Mouse (Mus musculus) cerebellum, postnatal 10 days (tissue): Measurements from ENCODE around the gene Alkal2.

Experiments
- DNase-seq, 2 experiments: peaks; one replicate each; pipeline ENCODE4 v3.0.0; 2021; ENCODE audit warnings: mixed read lengths in 2 of 2

Gene Alkal2

DNA sequence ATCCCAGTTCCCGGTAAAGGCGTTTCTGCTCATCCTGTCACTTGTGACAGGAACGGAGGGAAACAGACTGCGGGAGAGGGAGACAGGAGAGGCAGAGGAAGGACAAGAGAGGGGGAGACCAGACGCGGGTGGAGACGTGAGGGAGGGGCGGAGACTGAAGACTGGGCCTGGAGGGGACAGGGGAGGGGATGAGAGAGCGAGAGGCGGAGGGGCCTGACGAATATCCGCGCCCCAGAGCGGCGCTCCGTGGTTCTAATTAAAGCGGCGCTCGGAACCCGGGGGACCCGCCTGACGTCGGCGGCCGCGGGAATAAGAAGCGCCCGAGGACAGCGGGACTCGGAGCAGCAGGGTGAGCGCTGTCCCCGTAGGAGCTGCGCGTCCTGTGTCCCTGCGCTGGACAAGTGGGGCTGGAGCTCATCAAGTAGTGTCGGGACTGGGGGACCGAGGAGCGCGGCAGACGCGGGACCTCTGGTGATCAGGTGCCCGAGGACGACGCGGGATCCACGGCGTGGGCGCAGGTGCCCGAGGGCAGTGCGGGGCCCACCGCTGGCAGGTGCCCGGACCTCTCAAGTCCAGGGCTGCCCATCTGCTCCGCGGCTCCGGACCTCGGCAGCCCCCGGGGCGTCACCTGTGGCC lies at the start of gene Alkal2:
Gene Alkal2, plus strand, starts transcription at position 337 of the 636 bp plus-strand sequence.
- peak; percentile 45 to 52 for DNase-seq

DNA sequence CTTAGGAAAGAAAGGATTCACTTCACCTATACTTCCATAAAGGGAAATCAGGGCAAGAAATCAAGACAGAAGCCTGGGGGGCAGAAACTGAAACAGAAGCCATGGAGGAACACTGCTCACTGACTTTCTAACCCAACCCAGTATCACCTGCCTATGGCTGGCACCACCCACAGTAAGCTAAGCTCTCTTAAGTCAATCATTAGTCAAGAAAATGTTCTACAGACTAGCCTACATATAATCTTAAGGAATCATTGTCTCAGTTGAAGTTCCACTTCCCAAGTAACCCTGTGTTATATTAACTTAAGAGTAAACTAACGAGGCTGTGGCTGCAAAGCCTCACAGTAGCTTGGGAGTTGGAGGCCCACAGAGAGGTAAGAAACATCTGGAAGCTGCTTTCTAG lies 35.6 kb upstream of the Alkal2 start:
- no peak for DNase-seq

DNA sequence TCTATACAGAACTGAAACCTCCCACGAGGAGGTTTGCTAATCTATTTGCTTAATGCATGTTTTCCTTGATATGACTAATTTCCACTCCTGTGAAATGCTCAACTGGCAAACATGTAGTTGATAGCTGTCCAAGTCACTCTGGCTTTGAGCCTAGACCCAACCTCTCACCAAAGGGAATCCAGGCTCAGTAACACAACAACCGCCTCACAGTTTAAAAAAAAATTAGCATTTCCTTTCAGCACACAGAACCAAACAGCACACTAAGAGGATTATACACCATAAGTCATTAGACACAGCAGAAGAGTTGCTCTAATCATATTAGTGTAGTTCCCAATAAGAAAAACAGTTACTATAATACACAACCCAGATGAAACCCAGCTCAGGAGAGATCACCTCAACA lies 33.2 kb upstream of the Alkal2 start:
- peak; percentile 91 to 93 for DNase-seq

DNA sequence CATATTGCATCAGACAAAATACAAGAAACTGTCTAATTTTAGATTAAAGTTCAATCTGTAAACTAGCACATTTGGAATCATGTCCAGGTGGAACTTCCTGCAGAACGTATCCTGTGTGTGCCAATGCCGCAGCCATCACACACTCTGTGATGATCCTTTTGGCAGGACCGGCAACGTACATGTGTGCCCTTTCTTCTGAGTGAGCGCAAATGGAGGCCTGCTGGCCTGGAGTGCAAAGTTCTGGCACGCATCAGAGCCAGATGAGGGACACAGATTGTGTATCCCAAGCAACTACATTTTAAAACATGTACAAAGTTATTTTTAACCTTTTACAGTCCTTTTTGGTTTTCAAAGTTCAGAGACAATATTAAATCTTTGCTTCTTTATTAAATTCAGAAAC lies 32.3 kb upstream of the Alkal2 start:
- peak; percentile 70 to 83 for DNase-seq

DNA sequence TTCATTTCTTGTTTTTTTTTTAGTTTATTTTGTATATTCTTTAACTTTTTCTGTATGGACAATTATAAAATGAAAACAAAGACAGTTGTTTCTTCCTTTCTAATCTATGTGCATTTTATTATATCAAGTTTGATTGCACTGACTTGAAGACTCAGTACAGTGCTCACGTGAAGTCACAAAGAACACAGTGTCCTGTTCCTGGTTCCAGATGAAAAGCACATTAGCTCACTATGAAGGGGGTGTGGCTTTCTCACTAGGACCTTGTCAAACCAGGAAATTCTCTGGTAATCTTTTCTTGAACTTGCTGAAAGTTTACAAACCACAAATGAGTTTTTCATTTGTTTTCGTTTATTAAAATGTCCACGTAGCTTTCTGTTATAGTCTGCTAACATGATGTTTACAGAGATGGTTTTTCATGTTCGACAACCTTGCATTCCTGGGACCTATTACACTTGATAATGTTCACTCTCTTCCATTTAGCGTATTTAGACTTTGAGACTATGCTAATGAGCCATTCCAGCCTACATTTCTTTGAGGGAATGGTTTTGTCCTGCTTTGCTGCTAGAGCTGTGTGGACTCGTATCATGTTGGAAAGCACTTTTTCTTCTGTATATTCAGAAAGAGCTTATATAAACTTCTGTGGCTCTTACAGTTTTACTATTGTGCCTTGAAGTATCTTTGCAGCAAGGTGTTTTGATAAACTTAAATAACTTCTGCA lies 28.5 kb upstream of the Alkal2 start:
- no peak for DNase-seq

DNA sequence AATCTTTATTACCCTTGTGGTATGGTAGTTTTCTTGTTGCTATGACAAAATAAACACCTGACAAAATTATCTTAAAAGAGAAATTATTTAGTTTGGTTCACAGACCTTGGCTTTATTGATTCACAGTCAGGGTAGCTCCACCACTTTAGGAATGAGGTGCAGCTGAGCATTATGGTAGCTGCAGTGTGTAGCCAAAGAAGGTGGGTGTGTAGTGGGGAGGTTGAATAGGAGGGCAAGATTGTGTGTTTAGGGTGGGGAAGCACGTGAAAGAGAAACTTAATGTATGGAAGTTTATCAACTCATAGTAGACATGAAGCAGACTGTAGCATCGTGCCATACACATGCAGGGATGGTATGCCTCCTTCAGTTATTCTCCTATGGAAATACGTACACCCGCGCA lies 27.9 kb upstream of the Alkal2 start:
- no peak for DNase-seq

DNA sequence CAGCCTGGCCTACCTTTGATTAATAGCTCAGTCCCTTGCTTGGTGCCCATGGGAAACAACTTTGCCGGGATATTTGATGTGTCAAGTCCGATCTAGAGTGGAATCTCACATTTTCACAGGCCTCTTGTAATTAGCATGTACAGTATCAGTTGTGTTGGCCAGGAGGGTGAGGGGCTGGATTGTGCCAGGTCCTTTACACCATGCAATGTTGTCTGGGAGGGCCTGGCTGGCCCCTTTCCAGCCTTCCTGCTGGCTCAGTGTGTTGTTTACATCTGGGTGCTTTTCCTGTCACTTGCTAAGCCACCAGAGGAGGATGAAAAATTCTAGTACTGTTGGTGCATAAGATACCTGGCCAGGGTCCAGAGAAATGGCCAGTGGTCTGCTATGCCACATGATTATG lies 19.8 kb upstream of the Alkal2 start:
- DNase-seq, result peak; percentile 71 to 84

DNA sequence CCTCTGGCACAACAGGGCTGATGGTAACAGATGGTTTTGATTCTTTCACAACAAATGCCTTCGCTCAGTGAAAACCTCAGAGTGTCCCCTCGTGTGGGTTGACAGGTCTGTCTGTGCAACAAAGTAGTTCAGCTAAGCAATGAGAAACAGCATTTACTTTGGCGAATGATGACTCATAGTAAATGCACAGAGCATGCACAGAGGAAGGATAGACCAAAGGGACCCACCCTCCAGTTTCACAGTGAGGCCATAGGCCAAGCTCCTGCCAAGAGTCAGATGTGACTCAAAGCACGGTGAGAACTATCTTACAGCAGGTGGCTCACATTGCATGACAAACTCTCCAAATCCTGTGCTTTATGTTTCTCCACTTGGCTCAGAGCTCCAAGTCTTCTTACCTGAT lies 18.3 kb upstream of the Alkal2 start:
- no peak for DNase-seq

DNA sequence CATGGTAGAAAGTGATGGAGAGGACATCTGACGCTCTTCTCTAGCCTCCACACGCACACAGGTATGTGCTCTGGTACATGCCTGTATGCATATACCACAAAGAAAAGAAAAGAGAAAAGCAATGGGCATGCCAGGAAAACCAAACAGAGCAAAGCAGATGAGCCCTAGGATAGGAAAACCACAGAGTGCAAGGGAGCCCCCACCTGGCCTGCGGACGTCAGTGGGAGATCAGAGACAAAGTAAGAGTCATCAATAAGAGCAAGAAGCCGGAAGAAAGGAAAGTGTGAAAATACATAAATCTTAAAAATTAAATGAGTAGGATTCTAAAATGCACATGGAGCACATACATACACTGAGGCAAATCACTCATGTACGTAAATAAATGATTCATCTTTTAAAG lies 4.7 kb upstream of the Alkal2 start:
- peak; percentile 49 to 63 for DNase-seq

DNA sequence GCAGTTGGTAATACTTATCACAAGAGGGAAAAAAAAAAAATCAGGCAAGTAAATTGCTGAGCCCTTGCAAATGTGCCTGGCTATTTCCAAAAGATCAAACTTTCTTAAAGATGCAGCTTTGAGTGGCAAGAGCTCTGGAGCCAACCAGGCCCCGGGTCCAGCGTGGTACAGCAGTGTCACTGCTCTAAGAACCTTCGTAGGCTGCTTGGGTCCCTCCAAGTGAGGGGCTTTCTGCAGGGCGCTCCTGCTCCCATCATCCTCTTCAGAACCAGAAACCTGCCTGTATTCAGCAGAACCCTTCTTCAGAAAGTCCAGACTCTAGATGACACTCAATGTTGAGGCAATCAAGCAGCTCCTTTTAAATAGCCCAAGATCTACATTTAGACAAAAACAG lies 533 bp upstream of the Alkal2 start:
- DNase-seq, result peak in 1 of 2 experiments; percentile 21

DNA sequence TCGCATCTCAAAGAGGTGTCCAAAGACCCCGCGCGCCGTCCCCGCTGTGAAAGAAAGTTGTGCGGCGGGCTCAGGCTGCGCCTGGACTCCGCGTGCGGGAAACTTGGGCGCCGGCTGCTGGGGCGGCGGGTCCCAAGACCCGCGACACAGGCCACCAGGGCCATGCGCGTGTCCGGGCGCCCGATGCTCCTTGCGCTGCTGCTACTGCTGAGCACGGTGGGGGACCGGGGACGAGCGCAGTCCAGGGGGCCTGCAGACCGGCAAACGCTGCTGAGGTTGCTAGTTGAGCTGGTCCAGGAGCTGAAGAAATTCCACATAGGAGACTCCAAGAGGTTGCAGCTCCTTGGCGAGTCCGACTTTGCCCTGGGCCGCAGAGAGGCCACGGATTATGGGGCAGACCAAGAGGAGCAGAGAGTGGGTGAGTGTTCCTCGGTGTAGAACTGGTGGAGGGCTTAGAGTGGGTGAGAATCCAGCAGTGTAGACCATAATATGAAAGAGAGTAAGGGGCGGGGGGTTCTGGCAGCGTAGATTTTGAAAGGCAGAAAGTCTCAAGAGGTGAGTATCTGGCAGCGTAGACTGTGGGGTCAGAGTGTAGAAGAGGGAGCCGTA lies 604 bp downstream of the Alkal2 start:
- DNase-seq, result peak in 1 of 2 experiments; percentile 27

DNA sequence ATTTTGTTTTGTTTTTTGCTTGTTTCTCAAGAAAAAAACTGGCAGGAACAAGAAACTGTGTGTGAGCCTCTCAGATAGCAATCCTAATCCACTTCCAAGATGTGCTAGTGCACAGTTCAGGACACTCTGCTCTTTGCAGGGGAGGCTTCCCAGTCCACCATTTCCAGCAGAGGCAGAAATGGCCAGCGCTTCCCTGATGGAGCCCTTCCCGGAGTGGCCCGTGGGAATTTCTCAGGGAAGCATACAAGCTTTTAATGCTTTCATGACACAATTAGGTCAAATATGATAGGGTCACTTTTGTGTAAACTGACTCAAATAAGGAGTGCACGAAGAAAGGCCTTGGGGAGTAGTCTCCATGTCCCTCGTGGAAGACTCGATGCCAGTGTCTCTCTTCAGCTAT lies 1.8 kb downstream of the Alkal2 start:
- DNase-seq, result no peak

DNA sequence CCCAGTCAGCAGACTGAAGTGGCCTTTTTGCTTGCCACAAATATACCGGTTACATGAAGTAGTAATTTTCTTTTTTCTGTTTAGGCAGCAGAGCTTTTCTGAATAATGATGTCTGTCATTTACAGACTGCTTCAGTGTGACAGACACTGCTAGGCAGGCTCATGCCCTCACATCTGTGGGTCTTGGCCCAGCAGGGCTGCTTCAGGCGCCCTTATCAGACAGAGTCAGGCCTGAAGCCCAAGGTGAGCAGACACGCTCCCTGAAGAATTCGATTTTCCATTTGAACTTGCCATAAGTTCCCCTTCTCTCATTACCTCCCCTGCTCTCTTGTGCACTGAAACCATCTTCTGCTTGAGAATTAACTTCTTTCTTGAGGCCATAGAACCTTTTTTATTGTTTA lies 3.9 kb downstream of the Alkal2 start:
- no peak for DNase-seq

DNA sequence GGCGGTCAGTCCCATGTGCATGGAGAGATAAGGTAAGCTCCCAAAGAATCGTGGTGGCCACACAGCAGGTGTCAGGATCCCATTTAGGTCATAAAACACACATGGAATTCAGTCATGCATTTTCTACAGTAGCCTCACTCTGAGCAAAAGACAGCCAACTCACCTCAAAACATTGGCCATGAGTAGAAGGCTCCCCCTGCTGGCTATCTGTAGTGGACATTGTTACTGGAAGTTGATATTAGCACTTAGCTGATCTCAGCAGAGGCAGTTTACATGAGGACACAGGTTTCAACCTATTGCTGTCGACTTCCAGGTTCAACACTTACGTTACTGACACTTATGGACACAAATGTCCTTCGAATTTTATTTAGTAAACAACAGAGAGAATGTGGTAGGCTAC lies 5.9 kb downstream of the Alkal2 start:
- peak; percentile 89 to 92 for DNase-seq

DNA sequence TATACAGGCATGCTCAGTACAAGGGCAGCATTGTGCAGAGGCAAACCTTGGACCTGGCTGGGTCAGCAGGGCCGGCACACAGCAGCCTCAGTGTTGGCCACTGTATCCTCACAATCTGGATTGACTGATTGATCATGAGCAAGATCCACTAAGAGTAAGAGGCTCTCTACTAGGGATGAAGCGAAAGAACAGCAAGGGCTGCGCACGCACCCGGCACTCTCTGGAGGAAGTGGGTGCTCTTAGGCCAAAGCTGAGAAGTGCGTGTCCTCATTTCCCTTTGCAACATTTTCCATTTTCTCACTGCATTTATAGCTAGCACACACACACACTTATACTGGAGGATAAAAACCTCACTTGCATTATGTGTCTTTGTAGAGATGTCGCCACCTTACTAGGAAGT lies 7.3 kb downstream of the Alkal2 start:
- no peak for DNase-seq

DNA sequence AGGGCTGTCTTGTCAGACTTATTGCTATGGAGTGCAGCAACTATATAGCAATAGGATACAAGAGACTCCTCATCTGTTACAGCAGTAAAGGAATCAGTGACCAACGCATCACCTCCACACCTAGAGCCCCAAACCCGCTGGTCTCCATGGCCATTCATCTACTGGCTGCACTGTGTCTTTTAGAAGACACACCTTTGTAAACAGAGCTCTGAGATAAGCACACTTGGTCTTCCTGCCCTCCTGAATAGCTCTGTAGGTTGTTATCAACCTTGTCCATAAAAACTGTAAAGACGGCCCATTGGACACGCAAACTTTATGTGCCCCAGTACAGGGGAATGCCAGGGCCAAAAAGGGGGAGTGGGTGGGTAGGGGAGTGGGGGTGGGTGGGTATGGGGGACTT lies 12.9 kb downstream of the Alkal2 start:
- no peak for DNase-seq

DNA sequence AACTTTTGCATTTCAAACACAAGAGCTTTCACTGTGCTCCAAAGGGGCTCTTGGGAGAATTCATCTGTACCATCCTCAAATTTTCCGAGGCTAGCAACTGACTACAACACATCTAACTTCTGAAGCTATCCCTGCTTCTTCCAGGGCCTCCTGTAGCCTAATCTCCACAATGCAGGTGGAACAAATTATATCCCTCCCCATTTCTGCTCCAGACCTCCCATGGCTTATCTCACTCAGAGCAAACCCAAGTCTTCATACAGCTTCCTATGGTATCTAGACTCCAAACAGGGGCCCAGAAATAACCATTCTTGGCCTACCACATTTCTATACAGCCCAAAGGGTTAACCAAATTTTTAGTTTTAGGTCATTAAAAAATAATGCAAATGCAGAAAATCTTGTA lies 24.5 kb downstream of the Alkal2 start:
- DNase-seq, result no peak

DNA sequence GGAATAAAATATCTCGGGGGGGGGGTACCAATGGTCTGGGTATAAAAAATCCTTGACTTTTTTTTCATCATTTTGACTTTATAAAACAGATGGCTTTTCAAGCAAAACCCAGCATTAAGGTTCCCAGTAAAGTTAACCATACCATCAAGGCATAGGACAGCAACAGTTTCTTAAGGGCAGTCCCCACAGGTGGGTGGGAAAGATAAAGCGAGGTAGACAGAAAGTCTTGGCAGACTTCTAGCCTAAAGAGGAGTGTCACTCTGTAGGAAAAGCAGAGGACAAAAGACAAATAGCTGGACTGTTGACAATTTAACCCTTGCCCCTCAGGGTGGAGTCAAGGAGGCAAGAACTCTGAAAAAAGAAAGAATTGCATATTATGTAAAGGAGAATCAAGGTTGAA lies 25.8 kb downstream of the Alkal2 start:
- DNase-seq, result no peak

DNA sequence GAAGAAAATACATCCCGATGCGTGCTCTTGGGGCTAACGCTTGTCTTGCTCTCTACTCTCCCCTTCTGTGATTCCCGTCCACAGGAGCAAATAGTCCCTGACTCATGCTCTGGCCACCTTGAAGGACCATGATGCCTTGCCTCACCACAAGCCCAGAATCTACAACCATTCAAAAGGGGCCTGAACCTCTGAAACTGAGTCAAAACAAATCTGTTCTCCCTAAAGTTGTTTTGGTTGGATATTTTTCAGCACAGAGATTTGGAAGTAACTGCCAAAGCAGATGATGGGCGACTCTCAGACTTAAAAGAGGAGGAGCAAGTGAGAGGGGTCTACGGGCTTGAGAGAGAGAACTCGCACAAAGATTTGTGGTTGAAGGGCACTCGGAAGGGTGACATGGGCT lies 26.7 kb downstream of the Alkal2 start:
- no peak for DNase-seq

DNA sequence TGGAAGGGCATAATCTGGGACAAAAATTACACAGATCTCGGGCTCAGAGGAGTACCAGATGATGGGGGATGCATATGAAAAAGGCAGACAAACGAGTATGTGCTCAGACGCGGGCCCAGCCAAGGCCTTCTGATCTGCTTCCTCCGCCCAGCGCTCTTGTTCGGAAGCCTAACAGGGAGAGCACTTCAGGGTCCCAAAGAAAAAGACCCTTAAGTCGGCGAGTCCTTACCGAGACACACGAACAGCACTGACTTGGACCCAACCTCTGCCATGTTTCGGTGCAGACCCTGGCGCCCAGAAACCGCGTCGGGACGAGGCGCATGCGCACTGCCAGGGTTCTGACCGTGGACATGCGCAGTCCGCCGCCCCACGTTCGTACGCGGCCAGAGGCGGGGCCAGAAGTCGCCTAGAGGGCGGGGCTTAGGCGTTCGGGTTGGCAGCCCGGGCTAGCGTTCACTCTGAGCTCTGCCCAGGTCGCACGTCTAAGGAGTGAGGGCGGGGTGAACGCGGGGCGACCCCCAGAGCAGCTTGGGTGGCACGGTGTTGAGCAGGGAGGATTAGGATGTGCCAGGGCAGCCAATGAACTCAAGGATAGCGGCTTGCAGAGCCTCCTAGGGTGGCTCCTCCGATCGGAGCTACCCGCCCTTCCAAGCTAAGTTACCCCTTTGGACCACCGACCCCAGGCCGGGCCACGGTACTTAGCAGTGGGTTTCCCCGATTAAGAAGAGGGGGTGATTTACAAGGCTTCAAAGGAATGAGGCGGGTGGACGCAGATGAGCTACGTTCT lies 27.3 kb downstream of the Alkal2 start, which contains the start of the genes Acp1 and Sh3yl1:
Gene Acp1, minus strand, starts transcription at position 329 of the 787 bp plus-strand sequence.
Gene Sh3yl1, plus strand, starts transcription at position 408 of the 787 bp plus-strand sequence.
- DNase-seq, result peak; percentile 99

DNA sequence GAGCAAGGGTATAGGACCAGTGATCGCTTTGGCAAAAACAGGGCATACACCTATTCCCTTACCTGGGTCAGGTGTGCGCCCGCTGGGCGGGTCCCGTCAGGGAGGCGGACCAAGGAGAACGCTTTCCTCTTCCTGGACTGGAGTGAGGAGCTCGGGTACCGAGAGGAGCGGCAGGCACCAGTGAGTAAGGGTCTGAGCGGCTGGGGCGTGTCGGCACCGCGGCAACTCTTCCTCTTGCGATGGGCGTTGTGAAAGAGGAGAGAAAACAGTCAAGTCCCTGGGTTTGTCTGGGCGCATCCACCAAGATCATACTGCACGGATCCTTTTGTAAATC lies 27.9 kb downstream of the Alkal2 start:
- peak; percentile 68 to 70 for DNase-seq

DNA sequence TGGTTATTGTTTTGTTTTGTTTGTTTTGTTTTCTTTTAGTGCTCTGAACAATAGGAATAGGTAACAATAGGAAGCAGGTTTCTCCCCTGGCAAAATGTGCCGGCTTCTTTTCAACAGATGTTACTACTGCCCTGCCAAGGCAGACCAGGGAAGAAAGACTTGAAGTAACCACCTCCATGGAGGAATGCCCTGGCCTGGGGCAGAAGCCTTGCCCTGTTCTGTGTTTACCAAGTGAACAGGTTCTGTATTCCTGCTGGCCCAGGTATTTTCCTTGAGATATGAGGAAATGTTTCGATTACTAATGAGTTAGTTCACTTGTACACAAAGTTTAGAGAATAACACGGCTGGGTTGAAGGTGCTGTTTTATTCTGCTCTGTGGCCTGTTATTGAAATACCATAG lies 28.7 kb downstream of the Alkal2 start:
- peak; percentile 8 to 12 for DNase-seq

DNA sequence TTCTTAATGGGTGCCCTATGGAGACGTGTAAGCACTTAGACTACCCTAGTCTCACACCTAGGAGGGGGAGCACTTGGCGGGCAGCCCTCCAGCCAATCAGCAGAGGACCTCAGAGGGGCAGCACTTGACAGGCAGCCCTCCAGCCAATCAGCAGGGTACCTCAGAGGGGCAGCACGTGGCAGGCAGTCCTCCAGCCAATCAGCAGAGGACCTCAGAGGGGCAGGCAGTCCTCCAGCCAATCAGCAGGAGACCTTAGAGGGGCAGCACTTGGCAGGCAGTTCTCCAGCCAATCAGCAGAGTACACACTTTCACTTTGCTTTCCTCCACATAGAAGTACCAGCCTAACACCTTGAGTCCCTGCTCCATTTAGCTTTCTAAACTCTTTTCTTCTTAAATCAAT lies 38.3 kb downstream of the Alkal2 start:
- DNase-seq, result peak; percentile 5 to 16
